Mouse (Mus musculus) left cerebral cortex, postnatal 14 days (tissue): ENCODE measurements around the gene Fuk. TPM values are rescaled to one million over a fixed set of nuclear protein-coding genes. Genes with fewer than 3 reads are reported as not detected.

Source experiments
- DNase-seq, 2 experiments: peaks; one replicate each; pipeline ENCODE4 v3.0.0; 2021 to 2022; ENCODE audit warnings: low spot score in 2 of 2, mixed read lengths in 1 of 2
- intact Hi-C: fragments of 180-260 bp; cut with DNase I; formaldehyde crosslinking; loops from one replicate; pipeline ENCODE4 v1.15.1; 2025
- total RNA-seq, 2 experiments: library from RNA; stranded (reverse); gene quantifications; 2 replicates each; pipeline ENCODE4 v1.2.3; 2021

Gene Fuk
- total RNA-seq, 2 experiments from 2014 or later = 15.6 to 16.9 TPM

DNA sequence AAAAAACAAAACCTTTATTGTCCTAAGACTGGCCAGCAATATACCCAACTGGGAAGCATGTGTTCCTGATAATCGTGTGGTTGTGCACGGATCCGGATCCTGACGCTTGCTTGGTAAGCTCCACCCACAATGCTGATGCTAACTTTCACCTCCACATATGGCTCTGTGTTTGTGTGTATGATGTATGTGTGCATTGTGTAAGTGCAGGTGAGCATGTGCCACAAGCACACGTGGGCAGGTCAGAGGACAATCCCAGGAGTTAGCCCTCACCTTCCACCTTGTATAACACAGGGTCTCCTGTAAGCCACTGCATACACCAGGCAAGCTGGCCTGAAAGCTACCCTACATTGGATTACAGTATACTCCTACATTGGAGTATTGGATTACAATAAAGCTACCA is 59.1 kb downstream of the Fuk start:
- intact Hi-C loops = loop anchor here (5.0 kb wide), 1 partner anchor 91 kb away; no protein-coding TSS in a partner anchor
- no peak for DNase-seq

DNA sequence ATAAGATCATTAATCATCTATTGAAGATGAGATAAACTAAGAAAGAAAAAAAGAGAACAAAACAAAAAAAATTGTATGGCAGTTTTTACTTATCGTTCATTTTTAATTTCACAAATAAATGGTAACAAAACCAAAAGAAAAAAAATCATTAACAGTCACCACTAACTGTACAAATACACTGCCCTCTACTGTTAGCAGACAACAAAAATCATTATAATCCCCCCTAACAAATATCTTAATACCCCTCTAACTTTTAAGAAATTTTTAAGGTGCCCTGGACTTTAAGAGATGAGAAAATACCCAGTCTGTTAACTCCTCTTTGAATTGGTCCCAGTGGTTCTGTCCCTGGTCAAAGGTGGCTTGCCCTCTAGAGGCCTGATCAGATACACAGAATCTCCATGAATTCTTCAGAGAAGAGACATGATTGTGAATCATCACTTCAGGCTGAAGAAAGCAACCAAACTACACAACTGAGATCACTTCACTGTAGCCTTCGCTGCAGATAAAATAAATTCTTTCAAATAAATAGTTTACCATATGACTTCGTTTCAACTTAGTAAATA is 60.2 kb downstream of the Fuk start:
- DNase-seq = no peak
- intact Hi-C loops = loop anchor here (5.0 kb wide), 1 partner anchor 90 kb away; no protein-coding TSS in a partner anchor

Other genes starting within 250 kb of the Fuk start
- gene Mtss1l, start 181.0 kb downstream of the Fuk start, total RNA-seq = 100 to 1,000 TPM; 184 to 221 TPM
- gene Il34, start 96.6 kb downstream of the Fuk start, total RNA-seq = 100 to 1,000 TPM in 1 of 2 experiments, 10 to 100 TPM in 1; 98.4 to 107 TPM
- 10 to 100 TPM; 54.8 to 56.2 TPM for gene Cog4, start 55.9 kb downstream of the Fuk start, total RNA-seq
- 10 to 100 TPM; 53.9 to 54.6 TPM for gene Sf3b3, start 55.7 kb downstream of the Fuk start, total RNA-seq
- gene St3gal2, start 17.4 kb upstream of the Fuk start, total RNA-seq = 10 to 100 TPM; 84.6 to 88.4 TPM
- gene Ddx19a, start 95.3 kb upstream of the Fuk start, total RNA-seq = 10 to 100 TPM; 31.7 to 32.6 TPM
- gene Ddx19b, start 129.3 kb upstream of the Fuk start, total RNA-seq = 10 to 100 TPM; 28.9 to 29.0 TPM
- gene Aars, start 130.7 kb upstream of the Fuk start, total RNA-seq = 10 to 100 TPM; 94.1 to 98.8 TPM
- not detected for gene Exosc6, start 153.9 kb upstream of the Fuk start, total RNA-seq
- 1 to 10 TPM in 1 of 2 experiments, under 1 TPM in 1; 0.75 to 1.2 TPM for gene Clec18a, start 189.9 kb upstream of the Fuk start, total RNA-seq
- 10 to 100 TPM; 31.6 to 32.1 TPM for gene Pdpr, start 192.1 kb upstream of the Fuk start, total RNA-seq